Mouse (Mus musculus) heart, embryonic 14.5 days (tissue): ENCODE measurements around the gene Gbx1. TPM values are rescaled to one million over a fixed set of nuclear protein-coding genes. Genes with fewer than 3 reads are reported as not detected.

Source experiments
- ATAC-seq: fragments of 200-750 bp; cut with Nextera tagmentation; 2 replicates; pipeline ENCODE4 v1.8.0; 2017; ENCODE audit warnings: low read depth, moderate TSS enrichment; ENCODE audit not compliant: insufficient number of reproducible peaks, insufficient read depth, low FRiP score
- H3K27ac ChIP-seq, 2 experiments: fragments of 200-500 bp in 1 of 2; fragments of 300-500 bp in 1 of 2; sonication (generic) in 1 of 2; replicated peaks in 1 of 2; 2 replicates each; pipeline ENCODE4 v1.5.1; 2012 to 2014; ENCODE audit warnings: low read depth in 2 of 2, low read length in 2 of 2, control low read depth in 1 of 2, mild to moderate bottlenecking in 1 of 2, mixed read lengths in 1 of 2; ENCODE audit not compliant: control insufficient read depth in 1 of 2, insufficient read depth in 1 of 2
- H3K27me3 ChIP-seq: fragments of 300-500 bp; sonication (generic); 2 replicates; pipeline ENCODE4 v1.6.1; 2014; ENCODE audit warnings: mild to moderate bottlenecking, low read length, control low read depth; ENCODE audit not compliant: control insufficient read depth, insufficient read depth
- H3K36me3 ChIP-seq: fragments of 300-500 bp; sonication (generic); 2 replicates; pipeline ENCODE4 v1.6.1; 2014; ENCODE audit warnings: mild to moderate bottlenecking, control low read depth, low read length, mixed read lengths; ENCODE audit not compliant: control insufficient read depth, insufficient read depth
- H3K4me1 ChIP-seq, 2 experiments: fragments of 200-500 bp in 1 of 2; fragments of 300-500 bp in 1 of 2; sonication (generic) in 1 of 2; 2 replicates each; pipeline ENCODE4 v1.6.1; 2012 to 2014; ENCODE audit warnings: low read length in 2 of 2, control low read depth in 1 of 2, mixed read lengths in 1 of 2; ENCODE audit not compliant: control insufficient read depth in 2 of 2, insufficient read depth in 2 of 2
- H3K4me2 ChIP-seq: fragments of 300-500 bp; sonication (generic); 2 replicates; pipeline ENCODE4 v1.6.1; 2014; ENCODE audit warnings: mild to moderate bottlenecking, low read length
- H3K4me3 ChIP-seq, 2 experiments: fragments of 200-500 bp in 1 of 2; fragments of 300-500 bp in 1 of 2; sonication (generic) in 1 of 2; 2 replicates each; pipeline ENCODE4 v1.5.1; 2012 to 2014; ENCODE audit warnings: low read length in 2 of 2, mild to moderate bottlenecking in 2 of 2, control low read depth in 1 of 2, low read depth in 1 of 2, moderate library complexity in 1 of 2; ENCODE audit not compliant: control insufficient read depth in 1 of 2, insufficient read depth in 1 of 2
- H3K9ac ChIP-seq: fragments of 300-500 bp; sonication (generic); 2 replicates; pipeline ENCODE4 v1.6.1; 2014; ENCODE audit warnings: mild to moderate bottlenecking, low read length
- H3K9me3 ChIP-seq: fragments of 300-500 bp; sonication (generic); 2 replicates; pipeline ENCODE4 v1.6.1; 2016; ENCODE audit warnings: low read length, control low read depth; ENCODE audit not compliant: control insufficient read depth
- whole genome bisulfite sequencing: fragments of 180-500 bp; shearing (Covaris S2); extraction: QIAGEN DNeasy Blood & Tissue Kit; methylation state at CpG from one replicate; pipeline ENCODE4 v1.1.7; 2014; 5-methylcytosine and 5-hydroxymethylcytosine counted together
- polyA plus RNA-seq: library from polyadenylated mRNA; unstranded; fragments of >200 nt; fragmentation: Nextera tagmentation; extraction: Ambion mirVana; gene quantifications from 2 replicates; pipeline ENCODE4 v1.2.1, GENCODE M21; 2014

Gbx1 gene
- polyA plus RNA-seq, 1 experiment from 2014 or later, result 0.07 TPM

DNA sequence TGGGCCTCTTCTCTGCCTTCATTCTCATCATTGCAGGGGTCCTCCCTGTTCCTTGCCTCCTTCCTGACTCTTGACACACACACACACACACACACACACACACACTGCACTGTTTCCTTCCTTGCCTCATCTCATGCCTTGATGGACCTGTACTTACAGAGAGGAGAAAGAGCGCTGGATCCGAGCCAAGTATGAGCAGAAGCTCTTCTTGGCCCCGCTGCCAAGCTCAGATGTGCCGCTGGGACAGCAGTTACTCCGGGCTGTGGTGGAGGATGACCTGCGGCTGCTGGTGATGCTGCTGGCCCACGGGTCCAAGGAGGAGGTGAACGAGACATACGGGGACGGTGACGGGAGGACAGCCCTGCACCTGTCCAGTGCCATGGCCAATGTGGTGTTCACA lies 26.2 kb downstream of the Gbx1 start:
- no peak overlapping the region for H3K9ac ChIP-seq
- H3K36me3 ChIP-seq, result peaks cover 66% of the 10 kb centered on the region
- no peak overlapping the region for H3K4me2 ChIP-seq

DNA sequence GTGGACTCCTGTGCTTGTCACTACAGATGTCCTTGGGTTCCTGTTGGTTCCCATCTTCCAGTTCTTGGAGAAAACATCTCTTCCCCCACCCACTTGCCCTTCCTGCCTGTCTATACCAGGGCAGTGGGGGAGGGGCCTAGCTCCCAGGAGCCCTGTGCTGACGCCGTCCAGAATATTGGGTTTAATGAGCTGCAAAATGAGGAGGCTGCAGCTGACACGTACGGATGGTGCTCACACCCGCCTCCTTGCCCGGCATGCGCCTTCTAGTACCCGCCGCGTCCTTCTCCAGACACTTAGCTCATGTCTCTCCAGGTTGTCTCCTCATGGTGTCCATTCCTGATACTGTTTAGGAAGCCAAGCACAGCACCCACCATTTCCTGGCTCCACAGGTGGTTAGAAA lies 27.9 kb downstream of the Gbx1 start:
- no peaks in the 10 kb centered on the region for H3K9me3 ChIP-seq
- H3K27me3 ChIP-seq, result peaks cover 4% of the 10 kb centered on the region; the same call in 1 of the 2 replicates
- H3K27ac ChIP-seq, result no peak overlapping the region
- H3K4me3 ChIP-seq, result no peak overlapping the region
- ATAC-seq, result no peak
- no peak overlapping the region for H3K9ac ChIP-seq
- WGBS, result 89% methylated on average over 10 of the region's 10 CpGs
- H3K4me2 ChIP-seq, result no peak overlapping the region
- peaks cover 82% of the 10 kb centered on the region for H3K36me3 ChIP-seq
- H3K4me1 ChIP-seq, result no peaks in the 10 kb centered on the region; a peak in 1 of 4 replicates

More for the DNA sequence above, 26.2 kb downstream of the Gbx1 start:
- WGBS, result 82% methylated on average over 11 of the region's 11 CpGs
- no peak for ATAC-seq
- H3K27me3 ChIP-seq, result peaks cover 15% of the 10 kb centered on the region; the same call in 1 of the 2 replicates
- no peak overlapping the region for H3K4me3 ChIP-seq
- H3K4me1 ChIP-seq, result no peaks in the 10 kb centered on the region; a peak in 1 of 4 replicates
- H3K9me3 ChIP-seq, result no peaks in the 10 kb centered on the region
- H3K27ac ChIP-seq, result no peak overlapping the region

DNA sequence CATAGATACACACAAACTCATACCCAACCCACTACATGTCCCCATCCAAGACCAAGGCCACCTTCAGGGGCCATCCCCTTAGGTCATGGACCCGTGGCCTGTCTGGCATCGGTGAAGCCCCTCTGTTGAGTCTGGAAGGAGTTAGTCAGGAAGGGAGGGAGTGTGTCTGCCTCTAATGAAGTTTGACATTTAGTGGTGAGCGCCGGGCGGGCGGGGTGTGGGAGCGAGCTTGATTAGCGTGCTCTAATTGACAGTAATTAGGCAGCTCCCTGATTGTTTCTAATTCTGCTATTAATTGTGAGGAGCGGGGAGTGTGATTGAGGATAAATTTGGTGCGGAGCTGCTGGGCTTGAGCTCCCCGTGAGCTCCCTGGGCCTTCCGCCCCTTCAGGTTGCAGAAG lies 29.5 kb downstream of the Gbx1 start:
- Histone ChIP-seq H3K4me1 (no peaks in the 10 kb centered on the region; a peak in 1 of 4 replicates), H3K4me2 (no peak overlapping the region), H3K27me3 (no peaks in the 10 kb centered on the region; the same call in 1 of the 2 replicates), H3K9ac (no peak overlapping the region), H3K9me3 (no peaks in the 10 kb centered on the region), H3K36me3 (peaks cover 98% of the 10 kb centered on the region), H3K4me3 (no peak overlapping the region), H3K27ac (no peak overlapping the region)
- WGBS, result 80% methylated on average over 12 of the region's 12 CpGs
- no peak for ATAC-seq

DNA sequence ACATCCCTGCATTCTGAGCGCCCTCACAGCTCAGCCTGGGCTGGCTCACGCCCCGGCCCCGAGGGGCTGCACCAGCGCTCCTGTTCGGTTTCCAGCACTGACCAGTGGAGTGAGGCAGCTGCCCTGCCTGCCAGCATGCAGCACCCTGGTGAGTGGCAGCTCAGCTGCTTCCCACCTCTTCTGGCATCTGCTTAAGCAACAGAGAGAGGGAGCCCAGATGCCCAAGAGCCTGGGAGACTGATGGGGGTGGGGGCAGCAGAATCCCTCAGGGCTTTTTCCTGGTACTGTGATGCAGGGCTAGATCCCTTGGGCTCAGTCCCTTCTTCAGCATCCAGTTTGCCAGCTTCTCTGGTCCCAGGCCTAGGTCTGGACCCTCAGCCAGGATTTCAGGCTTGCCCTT lies 30.2 kb downstream of the Gbx1 start:
- Histone ChIP-seq H3K9me3 (no peaks in the 10 kb centered on the region), H3K9ac (no peak overlapping the region), H3K4me3 (no peak overlapping the region), H3K27me3 (no peaks in the 10 kb centered on the region; the same call in 1 of the 2 replicates), H3K4me1 (no peaks in the 10 kb centered on the region; a peak in 1 of 4 replicates), H3K4me2 (no peak overlapping the region), H3K36me3 (peaks cover 98% of the 10 kb centered on the region), H3K27ac (no peak overlapping the region)
- 81% methylated on average over 6 of the region's 6 CpGs for WGBS
- ATAC-seq, result no peak

DNA sequence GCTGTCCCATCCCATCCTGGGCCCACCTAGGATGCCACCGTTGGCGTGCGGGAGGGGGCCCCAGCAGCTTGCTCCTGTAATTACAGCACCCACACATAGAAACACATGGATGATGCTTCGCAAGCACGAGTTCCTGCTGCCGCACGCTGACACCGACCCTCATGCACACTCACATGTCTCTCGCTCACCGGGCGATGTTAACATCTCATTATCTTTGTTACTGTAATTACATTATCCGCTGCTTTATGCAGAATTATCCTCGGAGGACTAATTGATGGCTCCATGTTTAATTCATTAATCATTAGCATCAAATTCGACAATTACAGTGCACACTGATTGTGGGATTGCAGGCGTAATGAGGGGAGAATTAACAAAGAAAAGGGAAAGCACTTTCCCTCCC lies 32.0 kb downstream of the Gbx1 start:
- Histone ChIP-seq H3K36me3 (peaks cover 98% of the 10 kb centered on the region), H3K27ac (no peak overlapping the region), H3K9me3 (no peaks in the 10 kb centered on the region), H3K4me3 (no peak overlapping the region), H3K4me1 (no peaks in the 10 kb centered on the region; a peak in 1 of 4 replicates), H3K9ac (no peak overlapping the region), H3K27me3 (no peaks in the 10 kb centered on the region), H3K4me2 (no peak overlapping the region)
- ATAC-seq, result no peak
- WGBS, result 89% methylated on average over 15 of the region's 15 CpGs

DNA sequence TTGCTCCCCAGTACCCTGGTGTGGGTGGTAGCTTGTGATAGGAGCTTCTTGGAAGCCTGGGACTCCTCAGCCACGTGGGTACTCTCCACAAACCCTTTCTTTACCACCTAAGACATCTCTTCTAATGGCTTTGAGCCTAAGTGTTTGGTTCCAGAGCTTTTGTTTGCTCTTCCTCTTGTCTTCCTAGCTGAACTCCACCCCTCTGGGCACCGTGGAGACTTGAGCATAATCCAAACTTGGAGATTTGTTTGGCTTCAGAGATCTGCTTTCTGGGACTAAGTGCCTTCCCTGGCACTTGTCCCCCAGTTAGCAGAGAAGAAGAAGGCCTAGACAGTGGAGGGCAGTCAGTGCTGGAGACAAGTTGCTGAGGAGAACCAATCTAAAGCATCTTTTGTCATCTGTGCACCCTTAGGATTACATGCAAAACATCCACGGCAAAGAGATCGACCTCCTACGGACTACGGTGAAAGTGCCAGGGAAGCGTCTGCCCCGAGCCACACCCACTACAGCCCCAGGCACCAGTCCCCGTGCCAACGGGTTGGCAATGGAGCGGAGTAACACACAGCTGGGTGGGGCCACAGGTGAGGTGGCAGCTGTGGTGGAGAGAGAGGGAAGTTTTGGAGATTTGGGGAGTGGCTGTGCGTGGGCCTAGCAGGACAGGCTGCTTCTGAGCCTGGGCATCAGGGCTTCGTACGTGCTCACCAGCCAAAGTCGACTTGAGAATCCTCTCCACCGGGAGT lies 34.3 kb downstream of the Gbx1 start:
- H3K36me3 ChIP-seq, result peaks cover 98% of the 10 kb centered on the region
- H3K27ac ChIP-seq, result no peak overlapping the region
- H3K9me3 ChIP-seq, result no peaks in the 10 kb centered on the region
- no peak overlapping the region for H3K4me2 ChIP-seq
- ATAC-seq, result no peak
- no peaks in the 10 kb centered on the region for H3K4me1 ChIP-seq
- 87% methylated on average over 16 of the region's 16 CpGs for WGBS
- no peaks in the 10 kb centered on the region for H3K27me3 ChIP-seq
- H3K9ac ChIP-seq, result no peak overlapping the region
- H3K4me3 ChIP-seq, result no peak overlapping the region

DNA sequence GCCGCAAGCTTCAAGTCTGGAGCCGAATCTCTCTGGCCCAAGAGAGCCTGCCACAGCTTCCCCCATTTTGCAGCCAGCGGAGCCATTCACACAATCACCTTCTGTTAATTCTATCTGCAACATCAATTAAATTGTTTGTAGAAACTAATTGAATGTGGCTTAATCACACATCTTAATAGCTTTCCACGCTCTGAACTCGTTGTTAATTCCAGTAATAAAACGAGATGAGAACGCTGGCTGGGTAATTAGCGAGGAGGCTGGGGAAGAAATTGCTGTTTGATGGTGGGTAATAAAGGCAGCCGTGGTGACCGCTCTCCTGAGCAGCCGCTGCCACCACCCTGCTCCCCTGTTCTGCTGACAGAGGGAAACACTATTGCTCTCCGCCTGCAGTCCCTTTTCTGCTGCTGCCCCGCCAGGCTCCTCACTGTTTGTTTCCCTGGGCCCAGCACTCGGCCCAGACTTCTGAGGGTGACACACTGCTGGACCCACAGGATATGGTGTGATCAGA lies 36.5 kb downstream of the Gbx1 start:
- H3K9me3 ChIP-seq, result no peaks in the 10 kb centered on the region
- H3K4me1 ChIP-seq, result no peaks in the 10 kb centered on the region; a peak in 1 of 4 replicates
- peaks cover 89% of the 10 kb centered on the region for H3K36me3 ChIP-seq
- 87% methylated on average over 14 of the region's 14 CpGs for WGBS
- H3K9ac ChIP-seq, result no peak overlapping the region
- H3K27ac ChIP-seq, result no peak overlapping the region
- ATAC-seq, result no peak
- no peaks in the 10 kb centered on the region for H3K27me3 ChIP-seq
- no peak overlapping the region for H3K4me2 ChIP-seq
- no peak overlapping the region for H3K4me3 ChIP-seq
